Mouse (Mus musculus) heart, postnatal 0 days (tissue): Measurements from ENCODE around the gene Dusp15. TPM values are rescaled to one million over a fixed set of nuclear protein-coding genes. Genes with fewer than 3 reads are reported as not detected.
A peak's percentile ranks its signal among the peaks of the same experiment; 100 is the strongest.

ENCODE experiments used
- ATAC-seq: fragments of 200-750 bp; cut with Nextera tagmentation; 2 replicates; pipeline ENCODE4 v1.8.0; 2017; ENCODE audit warnings: low read depth, moderate number of reproducible peaks, moderate library complexity; ENCODE audit not compliant: insufficient read depth
- DNase-seq: peaks from one replicate; pipeline ENCODE4 v3.0.0-alpha.2; 2016; ENCODE audit warnings: low spot score
- H3K27ac ChIP-seq: fragments of 300-500 bp; sonication (generic); 2 replicates; pipeline ENCODE4 v1.5.1; 2014; ENCODE audit warnings: low read depth, mild to moderate bottlenecking
- H3K27me3 ChIP-seq: fragments of 300-500 bp; sonication (generic); 2 replicates; pipeline ENCODE4 v1.6.1; 2014; ENCODE audit warnings: low read length, mixed read lengths; ENCODE audit not compliant: control insufficient read depth, insufficient read depth
- H3K36me3 ChIP-seq: fragments of 300-500 bp; sonication (generic); replicated peaks from 2 replicates; pipeline ENCODE4 v1.6.1; 2014; ENCODE audit warnings: low read length, mixed read lengths; ENCODE audit not compliant: control insufficient read depth, insufficient read depth
- H3K4me1 ChIP-seq: fragments of 300-500 bp; sonication (generic); 2 replicates; pipeline ENCODE4 v1.6.1; 2014; ENCODE audit warnings: antibody characterized with exemption; ENCODE audit not compliant: control insufficient read depth, insufficient read depth
- H3K4me2 ChIP-seq: fragments of 300-500 bp; sonication (generic); 2 replicates; pipeline ENCODE4 v1.6.1; 2014; ENCODE audit warnings: low read depth, mild to moderate bottlenecking, low read length, moderate library complexity
- H3K4me3 ChIP-seq: fragments of 300-500 bp; sonication (generic); 2 replicates; pipeline ENCODE4 v1.5.1; 2014; ENCODE audit warnings: low read depth, low read length
- H3K9ac ChIP-seq: fragments of 300-500 bp; sonication (generic); replicated peaks from 2 replicates; pipeline ENCODE4 v1.6.1; 2014; ENCODE audit warnings: low read depth, low read length, mixed read lengths
- H3K9me3 ChIP-seq: fragments of 300-500 bp; sonication (generic); replicated peaks from 2 replicates; pipeline ENCODE4 v1.6.1; 2016; ENCODE audit warnings: low read length; ENCODE audit not compliant: control insufficient read depth
- CTCF ChIP-seq: IDR thresholded peaks from 2 replicates; pipeline ENCODE4 v1.5.1; 2016; ENCODE audit warnings: antibody characterized with exemption, control low read depth, low read depth
- EP300 ChIP-seq: IDR thresholded peaks from 2 replicates; pipeline ENCODE4 v1.6.1; 2016; ENCODE audit warnings: antibody characterized with exemption, low read depth
- WGBS: fragments of 180-500 bp; shearing (Covaris S2); extraction: QIAGEN DNeasy Blood & Tissue Kit; methylation state at CpG from one replicate; pipeline ENCODE4 v1.1.7; 2014; 5-methylcytosine and 5-hydroxymethylcytosine counted together
- polyA plus RNA-seq: library from polyadenylated mRNA; unstranded; fragments of >200 nt; fragmentation: Nextera tagmentation; extraction: Ambion mirVana; gene quantifications from 2 replicates; pipeline ENCODE4 v1.2.1, GENCODE M21; 2015
- total RNA-seq: library from RNA; depleted of rRNA; stranded (reverse); fragments of >200 nt; gene quantifications from 2 replicates; pipeline ENCODE4 v1.2.3, GENCODE M21; 2014; ENCODE audit warnings: low replicate concordance

The Dusp15 gene
- total and polyA plus RNA-seq, 2 experiments from 2014 or later = not detected

DNA sequence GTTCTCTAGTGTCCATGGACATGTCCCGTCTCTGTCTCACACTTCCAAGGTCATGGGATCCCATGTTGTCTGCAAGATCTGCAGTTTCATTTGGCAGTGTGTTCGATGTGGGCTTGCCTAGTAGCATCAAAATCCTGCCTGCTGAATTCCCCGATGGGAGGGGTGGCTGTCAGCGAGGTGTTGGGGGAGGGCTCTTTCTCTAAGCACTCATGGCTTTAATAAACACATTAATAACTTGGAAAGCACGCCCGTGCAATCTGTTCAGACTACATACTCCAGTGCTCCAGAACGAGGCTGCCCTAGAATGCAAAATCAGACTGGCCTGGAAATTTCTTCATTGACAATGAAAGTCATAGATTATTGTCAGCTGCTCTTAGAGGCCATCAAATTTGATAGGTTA lies 4.4 kb downstream of the Dusp15 start:
- ATAC-seq = no peak
- no peak overlapping the region for H3K4me3 ChIP-seq
- H3K9ac ChIP-seq = no peak overlapping the region
- peaks cover 98% of the 10 kb centered on the region for H3K27me3 ChIP-seq
- no peak overlapping the region for H3K27ac ChIP-seq
- 48% methylated on average over 7 of the region's 7 CpGs for WGBS
- H3K36me3 ChIP-seq = no peaks in the 10 kb centered on the region
- no peak overlapping the region for H3K4me2 ChIP-seq
- no peaks in the 10 kb centered on the region for H3K9me3 ChIP-seq
- DNase-seq = no peak
- H3K4me1 ChIP-seq = 0 out of 2 replicates have a peak, but pooled peaks cover 8% of the 10 kb centered on the region
- TF ChIP-seq EP300 (no peak), CTCF (no peak)

DNA sequence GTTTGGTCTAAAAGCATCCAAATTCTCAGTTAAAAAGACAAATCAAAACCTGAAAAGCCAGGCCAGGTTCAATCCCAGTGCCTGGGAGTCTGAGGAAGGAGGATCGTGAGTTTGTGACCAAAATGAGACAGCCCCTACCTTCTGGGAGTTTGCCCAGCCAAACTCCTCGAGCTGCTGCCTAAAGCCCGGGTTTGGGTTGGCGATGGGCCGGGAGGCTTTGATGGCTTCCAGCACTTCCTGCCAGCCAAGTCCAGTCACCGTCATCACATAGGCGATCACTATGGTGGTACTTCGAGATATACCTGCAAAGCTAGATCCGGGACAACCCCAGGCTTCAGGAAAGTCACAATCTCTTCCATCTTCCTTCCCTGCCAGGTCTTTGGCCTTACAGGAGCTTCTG lies 7.5 kb downstream of the Dusp15 start:
- no peak for ATAC-seq
- Histone ChIP-seq H3K4me3 (no peak overlapping the region), H3K9ac (no peak overlapping the region), H3K27ac (no peak overlapping the region), H3K36me3 (no peaks in the 10 kb centered on the region), H3K4me2 (no peak overlapping the region), H3K27me3 (peaks cover 95% of the 10 kb centered on the region), H3K9me3 (no peaks in the 10 kb centered on the region), H3K4me1 (no peaks in the 10 kb centered on the region)
- TF ChIP-seq CTCF = no peak
- no peak for TF ChIP-seq EP300
- 52% methylated on average over 9 of the region's 9 CpGs for WGBS
- no peak for DNase-seq

- Histone ChIP-seq H3K36me3 (no peaks in the 10 kb centered on the region), H3K27ac (no peak overlapping the region), H3K4me1 (no peaks in the 10 kb centered on the region), H3K9ac (peak overlapping the region; percentile 27; the same call in 1 of the 2 replicates), H3K27me3 (peaks cover 95% of the 10 kb centered on the region), H3K4me2 (peak overlapping the region; percentile 75), H3K4me3 (peak overlapping the region; percentile 48), H3K9me3 (no peaks in the 10 kb centered on the region)
- DNase-seq = no peak
- 12% methylated on average over 8 of the region's 8 CpGs for WGBS
- TF ChIP-seq EP300 = no peak
- ATAC-seq = no peak
Observed at GRCm38 (mm10) chr2:152943568-152943967, 7.9 kb downstream of the Dusp15 start.

DNA sequence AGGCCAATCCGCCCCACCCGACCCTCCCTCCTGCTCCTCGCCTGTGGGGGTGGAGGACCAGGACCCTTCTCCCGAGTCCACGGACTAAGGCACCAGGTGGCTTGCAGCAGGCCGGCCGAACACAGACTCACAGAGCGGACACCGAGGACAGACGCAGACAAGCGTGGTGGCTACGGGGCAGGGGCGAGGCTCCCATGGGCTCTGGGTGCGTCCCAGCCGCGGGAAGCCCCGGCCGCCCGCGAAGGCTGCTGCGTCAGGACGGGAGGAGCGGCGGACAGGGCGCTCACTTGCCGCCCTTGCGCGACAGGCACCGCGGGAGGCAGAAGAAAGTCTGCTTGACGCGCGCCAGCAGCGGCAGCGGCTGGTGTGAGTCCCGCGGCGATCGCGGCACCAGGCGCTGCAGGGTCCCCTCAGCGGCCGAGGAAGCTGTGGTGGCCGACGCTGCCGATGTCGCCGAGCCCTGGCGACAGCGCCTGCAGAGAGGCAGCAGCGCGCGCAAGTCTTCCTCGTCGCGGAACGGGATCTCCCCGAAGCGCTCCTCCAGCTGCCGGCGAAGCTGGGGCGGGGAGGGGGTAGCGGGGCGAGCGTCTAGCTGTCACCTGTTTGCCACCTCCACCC lies 8.5 kb downstream of the Dusp15 start:
- H3K4me2 ChIP-seq = peak overlapping the region; percentile 75
- ATAC-seq = no peak
- no peak overlapping the region for H3K27ac ChIP-seq
- TF ChIP-seq EP300 = no peak
- TF ChIP-seq CTCF = no peak
- under 1% methylated on average over 64 of the region's 65 CpGs for WGBS
- peaks cover 94% of the 10 kb centered on the region for H3K27me3 ChIP-seq
- no peaks in the 10 kb centered on the region for H3K9me3 ChIP-seq
- no peak for DNase-seq
- H3K9ac ChIP-seq = peak overlapping the region; percentile 27; the same call in 1 of the 2 replicates
- no peaks in the 10 kb centered on the region for H3K36me3 ChIP-seq
- peak overlapping the region; percentile 48 for H3K4me3 ChIP-seq
- H3K4me1 ChIP-seq = no peaks in the 10 kb centered on the region

GRCm38 (mm10) chr2:152941776-152942175 lies 9.7 kb downstream of the Dusp15 start:
- Histone ChIP-seq H3K4me1 (no peaks in the 10 kb centered on the region), H3K9me3 (no peaks in the 10 kb centered on the region), H3K27ac (no peak overlapping the region), H3K4me3 (no peak overlapping the region), H3K4me2 (no peak overlapping the region), H3K36me3 (no peaks in the 10 kb centered on the region), H3K9ac (no peak overlapping the region), H3K27me3 (peaks cover 85% of the 10 kb centered on the region)
- TF ChIP-seq EP300 = no peak
- no peak for TF ChIP-seq CTCF
- WGBS = 12% methylated on average over 7 of the region's 7 CpGs
- DNase-seq = no peak
- no peak for ATAC-seq

- TF ChIP-seq EP300 (no peak), CTCF (no peak)
- no peaks in the 10 kb centered on the region for H3K4me1 ChIP-seq
- WGBS = 82% methylated on average over 6 of the region's 6 CpGs
- no peaks in the 10 kb centered on the region for H3K36me3 ChIP-seq
- peaks cover 79% of the 10 kb centered on the region for H3K27me3 ChIP-seq
- H3K27ac ChIP-seq = no peak overlapping the region
- H3K9ac ChIP-seq = no peak overlapping the region
- no peak overlapping the region for H3K4me2 ChIP-seq
- no peak for ATAC-seq
- no peak for DNase-seq
- no peaks in the 10 kb centered on the region for H3K9me3 ChIP-seq
- no peak overlapping the region for H3K4me3 ChIP-seq
Observed at GRCm38 (mm10) chr2:152941106-152941505, 10.4 kb downstream of the Dusp15 start.
